Mouse (Mus musculus): ENCODE measurements around the gene Syt11. TPM values are rescaled to one million over a fixed set of nuclear protein-coding genes. Genes with fewer than 3 reads are reported as not detected.
"Not testable (repeated sequence)": the region's sequence is repeated elsewhere in the genome, so short reads cannot be mapped to it uniquely, and the experiment has no call there.

Syt11 gene
- polyA plus RNA-seq, 1 experiment from 2014 or later, result 10.8 TPM

GRCm38 (mm10) chr3:88719098-88719497, 55.9 kb downstream of the Syt11 start:
- ATAC-seq (replicated peaks; ENCODE audit: insufficient number of reproducible peaks, insufficient read depth, low FRiP score, low read depth), result peak; percentile 91
- WGBS, result 36% methylated on average over 2 of the region's 2 CpGs
- Histone ChIP-seq H3K27me3 (no peaks in the 10 kb centered on the region), H3K4me2 (peak overlapping the region; percentile 82), H3K9ac (no peak overlapping the region), H3K9me3 (replicated peaks) (no peaks in the 10 kb centered on the region), H3K4me1 (replicated peaks) (peaks cover 20% of the 10 kb centered on the region), H3K4me3 (0 out of 2 replicates have a peak overlapping the region, but pooled peaks have one; percentile 75), H3K27ac (peak overlapping the region; percentile 78), H3K36me3 (peaks cover 37% of the 10 kb centered on the region)

- WGBS, result 26% methylated on average over 1 of the region's 1 CpGs
- H3K36me3 ChIP-seq, result peaks cover 39% of the 10 kb centered on the region
- H3K9ac ChIP-seq, result no peak overlapping the region
- H3K9me3 ChIP-seq (replicated peaks), result no peaks in the 10 kb centered on the region
- H3K27me3 ChIP-seq, result no peaks in the 10 kb centered on the region
- peak overlapping the region; percentile 75 for H3K4me3 ChIP-seq
- H3K4me2 ChIP-seq, result peak overlapping the region; percentile 82
- no peak for ATAC-seq (replicated peaks; ENCODE audit: insufficient number of reproducible peaks, insufficient read depth, low FRiP score, low read depth)
- peaks cover 20% of the 10 kb centered on the region for H3K4me1 ChIP-seq (replicated peaks)
- peak overlapping the region; percentile 78 for H3K27ac ChIP-seq
Observed at GRCm38 (mm10) chr3:88717831-88718230, 57.1 kb downstream of the Syt11 start.

GRCm38 (mm10) chr3:88717198-88717798, 57.7 kb downstream of the Syt11 start:
- peak overlapping the region; percentile 82 for H3K4me2 ChIP-seq
- H3K4me1 ChIP-seq (replicated peaks), result peaks cover 20% of the 10 kb centered on the region
- 0 out of 2 replicates have a peak, but pooled peaks have one; percentile 23 for ATAC-seq (replicated peaks; ENCODE audit: insufficient number of reproducible peaks, insufficient read depth, low FRiP score, low read depth)
- peak overlapping the region; percentile 71 for H3K9ac ChIP-seq
- H3K27me3 ChIP-seq, result no peaks in the 10 kb centered on the region
- no peaks in the 10 kb centered on the region for H3K9me3 ChIP-seq (replicated peaks)
- peaks cover 43% of the 10 kb centered on the region for H3K36me3 ChIP-seq
- H3K4me3 ChIP-seq, result peak overlapping the region; percentile 75
- H3K27ac ChIP-seq, result peak overlapping the region; percentile 78
- WGBS, result 4% methylated on average over 9 of the region's 9 CpGs

GRCm38 (mm10) chr3:88716399-88717197, 58.4 kb downstream of the Syt11 start, which contains the start of gene Rit1:
Gene Rit1 (plus strand): TSS chr3:88716838.
- Histone ChIP-seq H3K4me3 (peak within 1 kb of the TSS; percentile 75), H3K9me3 (replicated peaks) (no peaks in the 10 kb centered on the region), H3K4me2 (peak within 1 kb of the TSS; percentile 82), H3K9ac (peak within 1 kb of the TSS; percentile 71), H3K27ac (peak within 1 kb of the TSS; percentile 78), H3K36me3 (peaks cover 45% of the 10 kb centered on the region), H3K4me1 (replicated peaks) (peaks cover 20% of the 10 kb centered on the region), H3K27me3 (no peaks in the 10 kb centered on the region)
- 2% methylated on average over 27 of the region's 27 CpGs for WGBS
- peak; percentile 88 for ATAC-seq (replicated peaks; ENCODE audit: insufficient number of reproducible peaks, insufficient read depth, low FRiP score, low read depth)

GRCm38 (mm10) chr3:88715716-88716115, 59.2 kb downstream of the Syt11 start:
- not testable (repeated sequence) for H3K27ac ChIP-seq; H3K4me2 ChIP-seq; H3K27me3 ChIP-seq; ATAC-seq (replicated peaks; ENCODE audit: insufficient number of reproducible peaks, insufficient read depth, low FRiP score, low read depth); H3K9me3 ChIP-seq (replicated peaks); H3K9ac ChIP-seq; H3K4me3 ChIP-seq
- H3K4me1 ChIP-seq (replicated peaks), result peaks cover 20% of the 10 kb centered on the region
- peaks cover 45% of the 10 kb centered on the region for H3K36me3 ChIP-seq
- WGBS, result 91% methylated on average over 5 of the region's 5 CpGs

- Histone ChIP-seq H3K27me3 (no peaks in the 10 kb centered on the region), H3K27ac (no peak overlapping the region), H3K36me3 (peaks cover 45% of the 10 kb centered on the region), H3K9me3 (replicated peaks) (no peaks in the 10 kb centered on the region), H3K4me3 (no peak overlapping the region), H3K9ac (no peak overlapping the region), H3K4me1 (replicated peaks) (peaks cover 19% of the 10 kb centered on the region), H3K4me2 (no peak overlapping the region)
- no peak for ATAC-seq (replicated peaks; ENCODE audit: insufficient number of reproducible peaks, insufficient read depth, low FRiP score, low read depth)
- 66% methylated on average over 2 of the region's 2 CpGs for WGBS
Observed at GRCm38 (mm10) chr3:88714725-88715124, 60.2 kb downstream of the Syt11 start.

- H3K27ac ChIP-seq, result no peak overlapping the region
- no peak overlapping the region for H3K4me2 ChIP-seq
- H3K27me3 ChIP-seq, result no peaks in the 10 kb centered on the region
- peaks cover 10% of the 10 kb centered on the region for H3K4me1 ChIP-seq (replicated peaks)
- peaks cover 54% of the 10 kb centered on the region for H3K36me3 ChIP-seq
- H3K9ac ChIP-seq, result no peak overlapping the region
- no peak overlapping the region for H3K4me3 ChIP-seq
- no peak for ATAC-seq (replicated peaks; ENCODE audit: insufficient number of reproducible peaks, insufficient read depth, low FRiP score, low read depth)
- 91% methylated on average over 4 of the region's 4 CpGs for WGBS
- H3K9me3 ChIP-seq (replicated peaks), result no peaks in the 10 kb centered on the region
Observed at GRCm38 (mm10) chr3:88713709-88714108, 61.3 kb downstream of the Syt11 start.

GRCm38 (mm10) chr3:88701222-88701621, 73.7 kb downstream of the Syt11 start:
- Histone ChIP-seq H3K27ac (peak overlapping the region; percentile 36), H3K9me3 (replicated peaks) (no peaks in the 10 kb centered on the region), H3K27me3 (no peaks in the 10 kb centered on the region), H3K4me1 (replicated peaks) (peaks cover 8% of the 10 kb centered on the region), H3K4me2 (no peak overlapping the region), H3K36me3 (peaks cover 87% of the 10 kb centered on the region), H3K9ac (no peak overlapping the region), H3K4me3 (no peak overlapping the region)
- WGBS, result 41% methylated on average over 3 of the region's 3 CpGs
- peak; percentile 72 for ATAC-seq (replicated peaks; ENCODE audit: insufficient number of reproducible peaks, insufficient read depth, low FRiP score, low read depth)

- no peak overlapping the region; the same call in 1 of the 2 replicates for H3K27ac ChIP-seq
- ATAC-seq (replicated peaks; ENCODE audit: insufficient number of reproducible peaks, insufficient read depth, low FRiP score, low read depth), result no peak
Observed at GRCm38 (mm10) chr3:88700247-88700646, 74.7 kb downstream of the Syt11 start.

GRCm38 (mm10) chr3:88698834-88699233, 76.1 kb downstream of the Syt11 start:
- Histone ChIP-seq H3K27ac (no peak overlapping the region), H3K9me3 (replicated peaks) (no peaks in the 10 kb centered on the region), H3K4me3 (no peak overlapping the region), H3K36me3 (peaks cover 92% of the 10 kb centered on the region), H3K4me1 (replicated peaks) (peaks cover 8% of the 10 kb centered on the region), H3K9ac (no peak overlapping the region), H3K27me3 (no peaks in the 10 kb centered on the region), H3K4me2 (no peak overlapping the region)
- WGBS, result 93% methylated on average over 6 of the region's 6 CpGs
- ATAC-seq (replicated peaks; ENCODE audit: insufficient number of reproducible peaks, insufficient read depth, low FRiP score, low read depth), result no peak

More at GRCm38 (mm10) chr3:88700247-88700646, 74.7 kb downstream of the Syt11 start:
- Histone ChIP-seq H3K9me3 (replicated peaks) (no peaks in the 10 kb centered on the region), H3K9ac (no peak overlapping the region), H3K4me3 (no peak overlapping the region), H3K4me1 (replicated peaks) (peaks cover 8% of the 10 kb centered on the region), H3K27me3 (no peaks in the 10 kb centered on the region), H3K36me3 (peaks cover 91% of the 10 kb centered on the region), H3K4me2 (no peak overlapping the region)
- 86% methylated on average over 3 of the region's 3 CpGs for WGBS

GRCm38 (mm10) chr3:88698051-88698450, 76.9 kb downstream of the Syt11 start:
- Histone ChIP-seq H3K27ac (no peak overlapping the region), H3K4me2 (no peak overlapping the region), H3K27me3 (no peaks in the 10 kb centered on the region), H3K9me3 (replicated peaks) (no peaks in the 10 kb centered on the region), H3K9ac (no peak overlapping the region), H3K36me3 (peaks cover 91% of the 10 kb centered on the region), H3K4me3 (no peak overlapping the region), H3K4me1 (replicated peaks) (peaks cover 8% of the 10 kb centered on the region)
- no peak for ATAC-seq (replicated peaks; ENCODE audit: insufficient number of reproducible peaks, insufficient read depth, low FRiP score, low read depth)
- 100% methylated on average over 1 of the region's 1 CpGs for WGBS

Data from heart, embryonic 15.5 days (tissue).